Mouse (Mus musculus) cortical plate, adult 2 months (tissue): Measurements from ENCODE around the gene Drg2.

Experiments
- CTCF ChIP-seq: fragments of 200-500 bp; IDR thresholded peaks from 2 replicates; pipeline ENCODE4 v1.5.1; 2011; ENCODE audit warnings: mild to moderate bottlenecking, control low read depth, low read length; ENCODE audit not compliant: insufficient read depth; ENCODE audit errors: extremely low read depth
- POLR2A ChIP-seq: fragments of 200-500 bp; IDR thresholded peaks from 2 replicates; pipeline ENCODE4 v1.6.1; 2011; ENCODE audit warnings: mild to moderate bottlenecking, low read length, control low read depth; ENCODE audit not compliant: insufficient read depth; ENCODE audit errors: extremely low read depth

- TF ChIP-seq POLR2A (peak; percentile 75), CTCF (no peak)
Measured at GRCm38 (mm10) chr11:60416963-60417716, 37.3 kb upstream of the Drg2 start, which contains the start of gene Gid4.
